15 mouse cellular contexts compared by ENCODE assay signal in genomic region chr11:68500949-68501350, GRCm38 (mm10). TPM values are rescaled to one million over a fixed set of nuclear protein-coding genes. Genes with fewer than 3 reads are reported as not detected.
DNase-seq lines count a peak whose midpoint lies in the region; ATAC-seq lines count a peak whose summit lies in the region.
"Had no signal": no experiment of that assay in that cellular context is flagged by ENCODE, and none has a peak within 500 bp of the region (broad histone marks: within the 10 kb centered on the region; RNA-seq: fewer than 3 reads in every experiment).

No protein-coding gene starts in this region.

- ATAC-seq in heart, embryonic 14.5 days (ENCODE audit: insufficient number of reproducible peaks, insufficient read depth, low FRiP score, low read depth) = peak; percentile 52; the same call in 1 of the 2 replicates
- 0 out of 2 replicates have a peak, but pooled peaks have one; percentile 27 for ATAC-seq in midbrain, embryonic 13.5 days
- no peak for ATAC-seq in midbrain, embryonic 11.5 days (ENCODE audit: low FRiP score)
- ATAC-seq in stomach, embryonic 16.5 days (ENCODE audit: insufficient read depth, low FRiP score) = peak; percentile 41; the same call in 1 of the 2 replicates
- ATAC-seq: CD4-positive, CD25-positive, alpha-beta regulatory T cell, adult 4 months had no signal

- H3K27ac ChIP-seq in heart, embryonic 14.5 days (replicated peaks in 1 of 2; ENCODE audit: control insufficient read depth in 1 of 2, insufficient read depth in 1 of 2, low read depth in 2 of 2, low read length in 2 of 2) = no peak overlapping the region
- no peak overlapping the region for H3K27ac ChIP-seq in midbrain, embryonic 13.5 days
- H3K27ac ChIP-seq in midbrain, embryonic 11.5 days (ENCODE audit: low read depth, low read length) = no peak overlapping the region
- H3K27ac ChIP-seq in stomach, embryonic 16.5 days (ENCODE audit: low read length) = no peak overlapping the region
- H3K27ac ChIP-seq: embryonic facial prominence, embryonic 12.5 days; forebrain, embryonic 10.5 days; hindbrain, embryonic 13.5 days had no signal

- H3K4me3 ChIP-seq in heart, embryonic 14.5 days (ENCODE audit: control insufficient read depth in 1 of 2, insufficient read depth in 1 of 2, low read depth in 1 of 2, low read length in 2 of 2) = no peak overlapping the region
- no peak overlapping the region for H3K4me3 ChIP-seq in midbrain, embryonic 13.5 days (replicated peaks)
- no peak overlapping the region for H3K4me3 ChIP-seq in midbrain, embryonic 11.5 days (ENCODE audit: low read depth, low read length)
- no peak overlapping the region for H3K4me3 ChIP-seq in stomach, embryonic 16.5 days (replicated peaks; ENCODE audit: low read length)
- H3K4me3 ChIP-seq: embryonic facial prominence, embryonic 12.5 days; forebrain, embryonic 10.5 days; hindbrain, embryonic 13.5 days had no signal

- intact Hi-C loops in gastrocnemius, postnatal 14 days (cut with DNase I; ENCODE audit: low total_unique reads) = no loop called here

- peak overlapping the region; percentile 45 for H3K4me2 ChIP-seq in heart, embryonic 14.5 days (ENCODE audit: low read length)
- H3K4me2 ChIP-seq in midbrain, embryonic 13.5 days (replicated peaks) = no peak overlapping the region
- no peak overlapping the region for H3K4me2 ChIP-seq in midbrain, embryonic 11.5 days
- 0 out of 2 replicates have a peak overlapping the region, but pooled peaks have one; percentile 14 for H3K4me2 ChIP-seq in stomach, embryonic 16.5 days (ENCODE audit: low read depth, low read length)
- H3K4me2 ChIP-seq: embryonic facial prominence, embryonic 12.5 days; hindbrain, embryonic 13.5 days had no signal

- 0 out of 2 replicates have a peak overlapping the region, but pooled peaks have one; percentile 1 for H3K9ac ChIP-seq in heart, embryonic 14.5 days (ENCODE audit: low read length)
- H3K9ac ChIP-seq in midbrain, embryonic 13.5 days (replicated peaks) = no peak overlapping the region
- no peak overlapping the region for H3K9ac ChIP-seq in midbrain, embryonic 11.5 days (ENCODE audit: low read length)
- H3K9ac ChIP-seq in stomach, embryonic 16.5 days (ENCODE audit: low read length) = no peak overlapping the region
- H3K9ac ChIP-seq: embryonic facial prominence, embryonic 12.5 days; hindbrain, embryonic 13.5 days had no signal

- no peaks in the 10 kb centered on the region for H3K9me3 ChIP-seq in heart, embryonic 14.5 days (ENCODE audit: control insufficient read depth, low read length)
- H3K9me3 ChIP-seq in midbrain, embryonic 13.5 days = no peaks in the 10 kb centered on the region
- no peaks in the 10 kb centered on the region for H3K9me3 ChIP-seq in midbrain, embryonic 11.5 days (ENCODE audit: control insufficient read depth, low read length)
- H3K9me3 ChIP-seq in stomach, embryonic 16.5 days (replicated peaks; ENCODE audit: control insufficient read depth, low read length) = no peaks in the 10 kb centered on the region
- H3K9me3 ChIP-seq: embryonic facial prominence, embryonic 12.5 days; forebrain, embryonic 10.5 days; hindbrain, embryonic 13.5 days had no signal

- H3K4me1 ChIP-seq in heart, embryonic 14.5 days (ENCODE audit: control insufficient read depth in 2 of 2, insufficient read depth in 2 of 2, low read length in 2 of 2) = peaks cover 7 to 11% of the 10 kb centered on the region in 2 experiments
- no peaks in the 10 kb centered on the region for H3K4me1 ChIP-seq in midbrain, embryonic 13.5 days (replicated peaks)
- no peaks in the 10 kb centered on the region for H3K4me1 ChIP-seq in midbrain, embryonic 11.5 days (ENCODE audit: control insufficient read depth, insufficient read depth, low read length)
- H3K4me1 ChIP-seq in stomach, embryonic 16.5 days (ENCODE audit: control insufficient read depth, insufficient read depth, low read length) = 0 out of 2 replicates have a peak, but pooled peaks cover 4% of the 10 kb centered on the region
- H3K4me1 ChIP-seq: embryonic facial prominence, embryonic 12.5 days had no signal

- H3K27me3 ChIP-seq in heart, embryonic 14.5 days (ENCODE audit: control insufficient read depth, insufficient read depth, low read length) = no peaks in the 10 kb centered on the region
- H3K27me3 ChIP-seq in midbrain, embryonic 13.5 days = no peaks in the 10 kb centered on the region
- H3K27me3 ChIP-seq in midbrain, embryonic 11.5 days (ENCODE audit: control insufficient read depth, insufficient read depth, low read length) = no peaks in the 10 kb centered on the region
- H3K27me3 ChIP-seq in stomach, embryonic 16.5 days (ENCODE audit: control insufficient read depth, insufficient read depth, low read length) = no peaks in the 10 kb centered on the region
- H3K27me3 ChIP-seq: embryonic facial prominence, embryonic 12.5 days; hindbrain, embryonic 13.5 days had no signal

- DNase-seq in heart, adult 9 months (ENCODE audit: low spot score in 2 of 2) = no peak
- no peak for DNase-seq in midbrain, embryonic 11.5 days (ENCODE audit: low spot score, missing footprints)
- peak; percentile 42 for DNase-seq in liver
- DNase-seq in gastrocnemius, postnatal 14 days = no peak
- no peak for DNase-seq in right cerebral cortex, postnatal 25 days
- DNase-seq: cerebellum, adult 9-11 months had no signal

- H3K36me3 ChIP-seq in heart, embryonic 14.5 days (ENCODE audit: control insufficient read depth, insufficient read depth, low read length) = no peaks in the 10 kb centered on the region
- H3K36me3 ChIP-seq in midbrain, embryonic 13.5 days = no peaks in the 10 kb centered on the region
- no peaks in the 10 kb centered on the region for H3K36me3 ChIP-seq in midbrain, embryonic 11.5 days (ENCODE audit: control insufficient read depth, insufficient read depth, low read length)
- no peaks in the 10 kb centered on the region for H3K36me3 ChIP-seq in stomach, embryonic 16.5 days (ENCODE audit: control insufficient read depth, insufficient read depth, low read length)
- H3K36me3 ChIP-seq: embryonic facial prominence, embryonic 12.5 days; forebrain, embryonic 10.5 days; hindbrain, embryonic 13.5 days had no signal

- 8% methylated on average over 14 of the region's 14 CpGs for WGBS in heart, embryonic 14.5 days
- 73% methylated on average over 14 of the region's 14 CpGs for WGBS in midbrain, embryonic 13.5 days
- WGBS in midbrain, embryonic 11.5 days = 70% methylated on average over 14 of the region's 14 CpGs
- WGBS in stomach, embryonic 16.5 days = 24% methylated on average over 14 of the region's 14 CpGs

RNA-seq across cellular contexts. Expression of gene Pik3r6, which starts 1.9 kb away (rescaled TPM):
- polyA plus RNA-seq in heart, embryonic 14.5 days (2014; fragmentation: Nextera tagmentation; extraction: Ambion mirVana) = 2.8 and 6.2 TPM in 2 replicates
- 1.5 and 2.0 TPM in 2 replicates for polyA plus RNA-seq in midbrain, embryonic 13.5 days (2015; fragmentation: Nextera tagmentation; extraction: Ambion mirVana)
- 0.98 and 1.3 TPM in 2 replicates for polyA plus RNA-seq in midbrain, embryonic 11.5 days (2014; fragmentation: Nextera tagmentation; extraction: Ambion mirVana)
- 3.2 and 3.8 TPM in 2 replicates for polyA plus RNA-seq in stomach, embryonic 16.5 days (2015; fragmentation: Nextera tagmentation; extraction: Ambion mirVana)
- total RNA-seq in gastrocnemius, postnatal 14 days (2021) = 1 to 10 TPM; 2.7 to 2.9 TPM
- polyA plus RNA-seq: CD4-positive, CD25-positive, alpha-beta regulatory T cell, adult 4 months had no signal

RNA-seq across cellular contexts. Expression of gene Mfsd6l, which starts 55.0 kb away (rescaled TPM):
- 0.12 TPM in 1 of 2 replicates, not detected in the other for polyA plus RNA-seq in heart, embryonic 14.5 days (2014; fragmentation: Nextera tagmentation; extraction: Ambion mirVana)
- not detected in 2 replicates for polyA plus RNA-seq in midbrain, embryonic 13.5 days (2015; fragmentation: Nextera tagmentation; extraction: Ambion mirVana)
- polyA plus RNA-seq in midbrain, embryonic 11.5 days (2014; fragmentation: Nextera tagmentation; extraction: Ambion mirVana) = not detected in 2 replicates
- 2.0 and 2.8 TPM in 2 replicates for polyA plus RNA-seq in stomach, embryonic 16.5 days (2015; fragmentation: Nextera tagmentation; extraction: Ambion mirVana)
- not detected for total RNA-seq in gastrocnemius, postnatal 14 days (2021)
- total RNA-seq: adrenal gland, adult 18-20 months; layer of hippocampus, postnatal 25 days had no signal
- polyA plus RNA-seq: CD4-positive, CD25-positive, alpha-beta regulatory T cell, adult 4 months; hindbrain, embryonic 13.5 days had no signal

Comparison
In these comparisons a context has a peak if more than half of its experiments do, and no peak if none do; other contexts are left out.
1. H3K4me2 ChIP-seq: peak in heart, embryonic 14.5 days (single experiment) and stomach, embryonic 16.5 days (single experiment); none in midbrain, embryonic 13.5 days (single experiment) and midbrain, embryonic 11.5 days (single experiment).